Mouse (Mus musculus): ENCODE results near the gene Tmem132c. TPM values are rescaled to one million over a fixed set of nuclear protein-coding genes. Genes with fewer than 3 reads are reported as not detected.

Tmem132c gene
- polyA plus RNA-seq, 1 experiment, result 0.84 TPM

DNA sequence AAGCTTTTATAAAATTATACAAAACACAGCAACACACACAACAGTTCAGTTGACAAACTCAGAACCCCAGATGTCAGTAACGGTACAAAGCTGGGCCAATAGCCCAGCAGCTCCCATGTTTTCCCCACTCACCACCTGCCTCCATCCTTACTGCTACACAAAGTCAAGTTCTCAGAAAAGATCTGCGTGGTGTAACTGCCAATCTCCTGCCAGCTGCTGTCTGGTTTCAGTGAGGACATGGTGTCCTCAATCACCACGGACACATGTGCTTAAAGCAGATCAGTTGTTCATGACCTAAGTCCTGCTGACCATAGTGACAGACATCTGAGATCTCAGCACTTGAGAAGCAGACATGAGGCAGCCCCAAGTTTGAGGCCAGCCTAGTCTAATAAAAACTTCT is 354.1 kb downstream of the Tmem132c start:
- Histone ChIP-seq H3K27me3 (ENCODE audit: control insufficient read depth, insufficient read depth, low read length) (no peaks in the 10 kb centered on the region), H3K36me3 (ENCODE audit: control insufficient read depth, insufficient read depth, low read length) (peaks cover 74% of the 10 kb centered on the region), H3K4me1 (ENCODE audit: control insufficient read depth, insufficient read depth, insufficient read length) (no peaks in the 10 kb centered on the region), H3K27ac (ENCODE audit: insufficient read depth, low read length) (no peak overlapping the region), H3K4me3 (ENCODE audit: extremely low read depth, insufficient read depth, insufficient read length) (no peak overlapping the region)
- DNase-seq (ENCODE audit: low read depth in 1 of 2, low spot score in 2 of 2), result no peak
- WGBS, result 73% methylated on average over 3 of the region's 3 CpGs
- TF ChIP-seq CTCF (IDR thresholded peaks at IDR 0.05; ENCODE audit: extremely low read depth, insufficient read depth, insufficient read length, insufficient replicate concordance), result no peak
- no peak for TF ChIP-seq POLR2A (IDR thresholded peaks at IDR 0.05; ENCODE audit: low read depth, low read length)

DNA sequence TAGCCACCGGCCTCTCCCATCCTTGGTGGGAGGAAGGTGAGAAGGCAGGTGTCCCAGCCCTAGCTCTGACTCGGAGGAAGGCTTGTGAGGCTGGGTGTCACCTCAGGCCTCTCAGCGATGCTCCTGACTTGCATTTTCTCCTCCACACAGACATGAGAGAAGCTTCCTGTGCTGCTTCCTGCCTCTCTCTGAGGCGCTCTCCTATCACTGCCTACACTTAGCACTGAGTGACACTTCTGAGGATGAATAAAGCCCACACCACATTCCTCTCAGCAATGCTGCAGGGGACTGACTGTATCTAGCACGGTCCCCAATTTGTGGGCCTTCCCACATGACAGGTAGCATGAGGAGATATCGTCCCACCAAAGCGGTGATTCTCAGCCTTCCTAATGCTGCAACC is 355.3 kb downstream of the Tmem132c start:
- H3K4me3 ChIP-seq (ENCODE audit: extremely low read depth, insufficient read depth, insufficient read length), result no peak overlapping the region

DNA sequence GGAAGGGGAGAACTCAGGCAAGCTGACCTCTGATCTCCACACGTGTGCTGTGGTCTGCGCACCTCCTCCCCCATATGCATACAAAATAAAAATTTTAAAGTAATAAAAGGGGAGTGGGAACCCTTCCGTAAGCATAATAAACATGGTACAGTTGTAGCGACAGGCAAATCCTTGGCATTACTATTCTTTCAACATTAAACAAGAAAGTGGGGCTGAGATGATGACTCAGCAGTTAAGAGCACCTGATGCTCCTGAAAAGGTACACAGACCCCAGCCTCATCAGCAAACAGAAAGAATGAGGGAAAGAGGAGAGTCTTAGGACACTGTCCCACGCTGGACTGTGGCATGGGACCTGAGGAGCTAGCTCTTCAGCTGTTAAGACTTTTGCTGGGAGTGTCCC is 361.4 kb downstream of the Tmem132c start:
- DNase-seq (ENCODE audit: low read depth in 1 of 2, low spot score in 2 of 2), result no peak
- 96% methylated on average over 5 of the region's 5 CpGs for WGBS
- no peaks in the 10 kb centered on the region for H3K27me3 ChIP-seq (ENCODE audit: control insufficient read depth, insufficient read depth, low read length)
- H3K4me1 ChIP-seq (ENCODE audit: control insufficient read depth, insufficient read depth, insufficient read length), result peaks cover 5% of the 10 kb centered on the region; the same call in 1 of the 2 replicates
- H3K27ac ChIP-seq (ENCODE audit: insufficient read depth, low read length), result no peak overlapping the region
- peaks cover 72% of the 10 kb centered on the region for H3K36me3 ChIP-seq (ENCODE audit: control insufficient read depth, insufficient read depth, low read length)
- H3K4me3 ChIP-seq (ENCODE audit: extremely low read depth, insufficient read depth, insufficient read length), result no peak overlapping the region
- TF ChIP-seq POLR2A (IDR thresholded peaks at IDR 0.05; ENCODE audit: low read depth, low read length) (no peak), CTCF (IDR thresholded peaks at IDR 0.05; ENCODE audit: extremely low read depth, insufficient read depth, insufficient read length, insufficient replicate concordance) (no peak)

More for the DNA sequence above, 355.3 kb downstream of the Tmem132c start:
- H3K27me3 ChIP-seq (ENCODE audit: control insufficient read depth, insufficient read depth, low read length), result no peaks in the 10 kb centered on the region
- H3K4me1 ChIP-seq (ENCODE audit: control insufficient read depth, insufficient read depth, insufficient read length), result no peaks in the 10 kb centered on the region
- DNase-seq (ENCODE audit: low read depth in 1 of 2, low spot score in 2 of 2), result no peak
- peaks cover 80% of the 10 kb centered on the region for H3K36me3 ChIP-seq (ENCODE audit: control insufficient read depth, insufficient read depth, low read length)
- 69% methylated on average over 7 of the region's 7 CpGs for WGBS
- TF ChIP-seq POLR2A (IDR thresholded peaks at IDR 0.05; ENCODE audit: low read depth, low read length), result no peak
- TF ChIP-seq CTCF (IDR thresholded peaks at IDR 0.05; ENCODE audit: extremely low read depth, insufficient read depth, insufficient read length, insufficient replicate concordance), result no peak
- no peak overlapping the region for H3K27ac ChIP-seq (ENCODE audit: insufficient read depth, low read length)

DNA sequence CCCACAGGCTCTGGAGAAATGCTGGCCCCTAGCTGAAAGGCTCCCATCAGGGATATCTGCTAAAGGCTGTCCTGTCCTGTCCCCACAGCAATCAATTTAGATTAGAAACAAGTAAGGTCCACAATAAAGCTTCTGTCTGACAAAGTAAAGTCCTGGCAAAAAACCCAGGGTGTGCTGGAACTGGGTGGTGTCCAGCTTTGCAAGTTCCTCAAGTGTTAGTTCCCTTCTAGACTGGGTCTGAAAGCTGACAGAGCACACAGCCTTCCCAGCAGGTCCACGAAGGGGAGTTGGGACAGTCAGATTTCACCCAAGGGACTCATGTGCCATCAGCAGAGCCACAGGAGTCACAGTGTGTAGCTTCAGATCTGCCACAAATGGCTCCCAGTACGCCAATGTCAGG is 365.9 kb downstream of the Tmem132c start:
- peak overlapping the region; percentile 27; the same call in 1 of the 2 replicates for H3K27ac ChIP-seq (ENCODE audit: insufficient read depth, low read length)

DNA sequence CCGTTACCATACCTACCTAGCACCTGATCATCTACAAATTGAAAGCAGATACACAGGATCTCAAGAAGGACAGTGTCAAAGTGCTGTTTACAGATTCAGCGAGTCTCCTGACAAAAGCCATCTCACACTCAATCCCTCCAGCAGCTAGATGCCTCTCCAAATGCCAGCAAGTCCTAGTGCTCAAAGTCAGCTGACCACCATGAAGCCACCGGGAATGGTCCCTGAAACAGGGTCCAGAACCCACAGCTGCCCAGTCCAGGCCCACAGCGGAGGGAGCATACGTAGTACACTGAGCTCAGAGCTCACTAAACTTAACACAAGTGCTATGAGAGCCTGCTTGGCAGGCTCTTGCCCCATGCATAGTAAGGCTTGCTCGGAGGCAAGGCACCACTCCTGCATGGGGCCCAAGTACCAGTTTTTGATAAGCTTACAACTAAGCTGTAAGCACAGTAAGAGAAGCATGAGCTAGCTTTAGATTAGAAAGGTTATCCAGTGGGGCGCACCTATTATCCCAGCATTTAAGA is 367.6 kb downstream of the Tmem132c start:
- DNase-seq (ENCODE audit: low read depth in 1 of 2, low spot score in 2 of 2), result no peak
- H3K27me3 ChIP-seq (ENCODE audit: control insufficient read depth, insufficient read depth, low read length), result no peaks in the 10 kb centered on the region
- TF ChIP-seq POLR2A (IDR thresholded peaks at IDR 0.05; ENCODE audit: low read depth, low read length) (no peak), CTCF (IDR thresholded peaks at IDR 0.05; ENCODE audit: extremely low read depth, insufficient read depth, insufficient read length, insufficient replicate concordance) (no peak)
- H3K4me1 ChIP-seq (ENCODE audit: control insufficient read depth, insufficient read depth, insufficient read length), result peaks cover 52% of the 10 kb centered on the region
- H3K27ac ChIP-seq (ENCODE audit: insufficient read depth, low read length), result peak overlapping the region; percentile 31
- H3K4me3 ChIP-seq (ENCODE audit: extremely low read depth, insufficient read depth, insufficient read length), result no peak overlapping the region
- H3K36me3 ChIP-seq (ENCODE audit: control insufficient read depth, insufficient read depth, low read length), result peaks cover 28% of the 10 kb centered on the region
- 89% methylated on average over 7 of the region's 7 CpGs for WGBS

More for the DNA sequence above, 365.9 kb downstream of the Tmem132c start:
- WGBS, result 74% methylated on average over 2 of the region's 2 CpGs
- DNase-seq (ENCODE audit: low read depth in 1 of 2, low spot score in 2 of 2), result no peak
- no peaks in the 10 kb centered on the region for H3K27me3 ChIP-seq (ENCODE audit: control insufficient read depth, insufficient read depth, low read length)
- peaks cover 41% of the 10 kb centered on the region for H3K36me3 ChIP-seq (ENCODE audit: control insufficient read depth, insufficient read depth, low read length)
- H3K4me1 ChIP-seq (ENCODE audit: control insufficient read depth, insufficient read depth, insufficient read length), result peaks cover 38% of the 10 kb centered on the region
- H3K4me3 ChIP-seq (ENCODE audit: extremely low read depth, insufficient read depth, insufficient read length), result no peak overlapping the region
- TF ChIP-seq POLR2A (IDR thresholded peaks at IDR 0.05; ENCODE audit: low read depth, low read length) (no peak), CTCF (IDR thresholded peaks at IDR 0.05; ENCODE audit: extremely low read depth, insufficient read depth, insufficient read length, insufficient replicate concordance) (no peak)

DNA sequence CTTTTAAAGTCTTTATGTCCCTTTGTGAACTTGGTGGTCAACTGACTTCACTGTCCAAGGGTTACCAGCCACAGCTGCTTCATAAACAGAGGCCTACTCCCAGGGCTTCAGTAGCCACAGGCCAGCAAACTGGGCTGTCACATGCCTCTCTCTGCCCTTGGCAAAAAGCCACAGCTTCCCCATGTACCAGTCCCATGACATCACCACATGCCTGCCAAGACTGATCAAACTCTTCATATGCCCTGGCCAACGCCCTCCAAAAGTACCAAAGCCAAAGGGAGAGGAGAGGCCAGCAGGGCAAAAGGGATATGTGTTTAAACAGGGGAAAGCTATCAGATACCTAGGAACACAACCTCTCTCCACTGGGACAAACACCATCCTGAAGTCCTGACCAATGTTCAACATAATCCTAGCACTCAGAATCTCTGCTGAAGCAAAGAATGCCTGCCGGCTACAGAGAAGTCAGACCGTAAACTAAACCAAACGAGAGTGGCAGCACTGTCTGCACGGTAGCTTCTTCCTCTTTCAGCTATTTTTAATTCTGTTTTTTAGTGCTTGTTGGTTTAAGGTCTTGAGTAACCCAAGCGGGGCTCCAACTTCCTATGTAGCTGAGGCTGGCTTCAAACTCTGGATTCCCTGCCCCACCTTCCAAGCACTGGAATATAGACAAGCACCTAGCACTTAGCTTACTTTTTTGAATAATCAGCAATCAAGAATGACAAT is 369.3 kb downstream of the Tmem132c start:
- H3K36me3 ChIP-seq (ENCODE audit: control insufficient read depth, insufficient read depth, low read length), result peaks cover 19% of the 10 kb centered on the region
- peak overlapping the region; percentile 24 for H3K4me3 ChIP-seq (ENCODE audit: extremely low read depth, insufficient read depth, insufficient read length)
- TF ChIP-seq POLR2A (IDR thresholded peaks at IDR 0.05; ENCODE audit: low read depth, low read length) (no peak; the same call in 1 of the 2 replicates), CTCF (IDR thresholded peaks at IDR 0.05; ENCODE audit: extremely low read depth, insufficient read depth, insufficient read length, insufficient replicate concordance) (no peak)
- H3K4me1 ChIP-seq (ENCODE audit: control insufficient read depth, insufficient read depth, insufficient read length), result peaks cover 52% of the 10 kb centered on the region
- H3K27ac ChIP-seq (ENCODE audit: insufficient read depth, low read length), result peak overlapping the region; percentile 94
- H3K27me3 ChIP-seq (ENCODE audit: control insufficient read depth, insufficient read depth, low read length), result no peaks in the 10 kb centered on the region
- peak; percentile 68 to 70 for DNase-seq (ENCODE audit: low read depth in 1 of 2, low spot score in 2 of 2)
- 15% methylated on average over 6 of the region's 6 CpGs for WGBS

DNA sequence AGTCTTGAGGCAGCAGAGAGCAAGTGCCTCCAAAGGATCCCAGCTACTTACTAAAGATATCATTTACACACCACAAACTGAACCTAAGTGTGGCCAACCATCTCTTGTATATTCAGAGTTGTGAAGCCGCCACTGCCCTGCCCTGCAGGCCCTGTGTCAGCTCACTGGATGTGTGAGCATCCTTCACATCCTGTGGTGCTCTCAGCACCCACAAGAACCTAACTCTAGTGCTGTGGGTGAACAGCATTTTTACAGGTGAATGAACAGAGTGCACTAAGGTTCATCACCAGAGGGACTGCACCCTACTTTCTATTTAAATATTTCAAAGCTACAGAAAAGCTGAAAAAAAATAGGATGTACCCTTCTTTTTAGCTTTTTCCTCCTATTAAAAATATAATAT is 370.3 kb downstream of the Tmem132c start:
- Histone ChIP-seq H3K4me3 (ENCODE audit: extremely low read depth, insufficient read depth, insufficient read length) (peak overlapping the region; percentile 1; the same call in 1 of the 2 replicates), H3K27ac (ENCODE audit: insufficient read depth, low read length) (peak overlapping the region; percentile 94), H3K27me3 (ENCODE audit: control insufficient read depth, insufficient read depth, low read length) (no peaks in the 10 kb centered on the region), H3K36me3 (ENCODE audit: control insufficient read depth, insufficient read depth, low read length) (peaks cover 15% of the 10 kb centered on the region), H3K4me1 (ENCODE audit: control insufficient read depth, insufficient read depth, insufficient read length) (peaks cover 52% of the 10 kb centered on the region)
- DNase-seq (ENCODE audit: low read depth in 1 of 2, low spot score in 2 of 2), result peak in 1 of 2 experiments; percentile 61
- WGBS, result 24% methylated on average over 1 of the region's 1 CpGs
- no peak for TF ChIP-seq CTCF (IDR thresholded peaks at IDR 0.05; ENCODE audit: extremely low read depth, insufficient read depth, insufficient read length, insufficient replicate concordance)
- no peak for TF ChIP-seq POLR2A (IDR thresholded peaks at IDR 0.05; ENCODE audit: low read depth, low read length)
